Mouse (Mus musculus) limb, embryonic 10.5 days (tissue): ENCODE results near the gene Dach2. TPM values are rescaled to one million over a fixed set of nuclear protein-coding genes. Genes with fewer than 3 reads are reported as not detected.
"Not testable (repeated sequence)": the region's sequence is repeated elsewhere in the genome, so short reads cannot be mapped to it uniquely, and the experiment has no call there.

ENCODE experiments used
- DNase-seq: peaks from one replicate; pipeline ENCODE4 v3.0.0-alpha.2; 2017; ENCODE audit warnings: low spot score
- H3K27ac ChIP-seq: fragments of 300-500 bp; sonication (generic); 2 replicates; pipeline ENCODE4 v1.5.1; 2016; ENCODE audit warnings: mild to moderate bottlenecking
- H3K27me3 ChIP-seq: fragments of 300-500 bp; sonication (generic); 2 replicates; pipeline ENCODE4 v1.6.1; 2016; ENCODE audit warnings: low read depth, mild to moderate bottlenecking; ENCODE audit not compliant: poor library complexity, severe bottlenecking
- H3K36me3 ChIP-seq: fragments of 300-500 bp; sonication (generic); 2 replicates; pipeline ENCODE4 v1.6.1; 2016; ENCODE audit warnings: mild to moderate bottlenecking, moderate library complexity
- H3K4me1 ChIP-seq: fragments of 300-500 bp; sonication (generic); 2 replicates; pipeline ENCODE4 v1.6.1; 2016
- H3K4me3 ChIP-seq: fragments of 300-500 bp; sonication (generic); 2 replicates; pipeline ENCODE4 v1.5.1; 2016; ENCODE audit warnings: mild to moderate bottlenecking, moderate library complexity
- H3K9me3 ChIP-seq: fragments of 300-500 bp; sonication (generic); replicated peaks from 2 replicates; pipeline ENCODE4 v1.6.1; 2016; ENCODE audit warnings: mild to moderate bottlenecking
- WGBS: fragments of 180-500 bp; shearing (Covaris S2); methylation state at CpG from one replicate; pipeline ENCODE4 v1.1.7; 2016; 5-methylcytosine and 5-hydroxymethylcytosine counted together
- polyA plus RNA-seq: library from polyadenylated mRNA; unstranded; fragments of >200 nt; fragmentation: Nextera tagmentation; extraction: Ambion mirVana; gene quantifications from 2 replicates; pipeline ENCODE4 v1.2.1, GENCODE M21; 2016

The Dach2 gene
- 5.5 and 6.3 TPM in 2 replicates for polyA plus RNA-seq

- Histone ChIP-seq H3K36me3 (no peaks in the 10 kb centered on the region), H3K4me3 (peak within 1 kb of the TSS; percentile 58), H3K27me3 (no peaks in the 10 kb centered on the region), H3K4me1 (no peaks in the 10 kb centered on the region), H3K27ac (peak within 1 kb of the TSS; percentile 56; the same call in 1 of the 2 replicates), H3K9me3 (no peaks in the 10 kb centered on the region)
- 23% methylated on average over 21 of the region's 21 CpGs for WGBS
- peak; percentile 39 for DNase-seq
Measured at GRCm38 (mm10) chrX:113297404-113297803, at the start of gene Dach2. Gene Dach2 (plus strand): TSS chrX:113297510.

- not testable (repeated sequence) for H3K4me1 ChIP-seq, H3K36me3 ChIP-seq, H3K4me3 ChIP-seq, H3K27me3 ChIP-seq, DNase-seq, H3K27ac ChIP-seq, H3K9me3 ChIP-seq
- WGBS = 97% methylated on average over 2 of the region's 3 CpGs
Measured at GRCm38 (mm10) chrX:113252427-113252826, 44.9 kb upstream of the Dach2 start.

- Histone ChIP-seq H3K27me3 (no peaks in the 10 kb centered on the region), H3K4me3 (peak overlapping the region; percentile 58), H3K36me3 (no peaks in the 10 kb centered on the region), H3K9me3 (no peaks in the 10 kb centered on the region), H3K27ac (peak overlapping the region; percentile 50; the same call in 1 of the 2 replicates), H3K4me1 (no peaks in the 10 kb centered on the region)
- peak; percentile 81 for DNase-seq
- WGBS = 16% methylated on average over 18 of the region's 18 CpGs
Measured at GRCm38 (mm10) chrX:113298031-113298430, 721 bp downstream of the Dach2 start.

- WGBS = 16% methylated on average over 19 of the region's 19 CpGs
- no peaks in the 10 kb centered on the region for H3K4me1 ChIP-seq
- peak overlapping the region; percentile 58 for H3K4me3 ChIP-seq
- no peaks in the 10 kb centered on the region for H3K9me3 ChIP-seq
- H3K27ac ChIP-seq = peak overlapping the region; percentile 50; the same call in 1 of the 2 replicates
- H3K36me3 ChIP-seq = no peaks in the 10 kb centered on the region
- H3K27me3 ChIP-seq = no peaks in the 10 kb centered on the region
- no peak for DNase-seq
Measured at GRCm38 (mm10) chrX:113298468-113298867, 1.2 kb downstream of the Dach2 start.

- H3K9me3 ChIP-seq = no peaks in the 10 kb centered on the region
- H3K4me1 ChIP-seq = no peaks in the 10 kb centered on the region
- no peak overlapping the region for H3K27ac ChIP-seq
- 56% methylated on average over 4 of the region's 4 CpGs for WGBS
- no peak for DNase-seq
- H3K4me3 ChIP-seq = no peak overlapping the region
- H3K36me3 ChIP-seq = no peaks in the 10 kb centered on the region
- H3K27me3 ChIP-seq = no peaks in the 10 kb centered on the region
Measured at GRCm38 (mm10) chrX:113304323-113304722, 7.0 kb downstream of the Dach2 start.

- H3K4me3 ChIP-seq = no peak overlapping the region
- DNase-seq = no peak
- no peak overlapping the region for H3K27ac ChIP-seq
- H3K9me3 ChIP-seq = no peaks in the 10 kb centered on the region
- no peaks in the 10 kb centered on the region for H3K27me3 ChIP-seq
- 0 out of 2 replicates have a peak, but pooled peaks cover 4% of the 10 kb centered on the region for H3K4me1 ChIP-seq
- WGBS = 27% methylated on average over 3 of the region's 3 CpGs
- no peaks in the 10 kb centered on the region for H3K36me3 ChIP-seq
Measured at GRCm38 (mm10) chrX:113338143-113338542, 40.8 kb downstream of the Dach2 start.

GRCm38 (mm10) chrX:113394417-113394816 lies 97.1 kb downstream of the Dach2 start:
- WGBS = 40% methylated on average over 3 of the region's 3 CpGs
- no peaks in the 10 kb centered on the region for H3K4me1 ChIP-seq
- DNase-seq = no peak

GRCm38 (mm10) chrX:113408756-113409155 lies 111.4 kb downstream of the Dach2 start:
- H3K9me3 ChIP-seq = no peaks in the 10 kb centered on the region
- 94% methylated on average over 1 of the region's 1 CpGs for WGBS
- no peak for DNase-seq
- H3K27me3 ChIP-seq = no peaks in the 10 kb centered on the region
- H3K4me3 ChIP-seq = no peak overlapping the region
- no peaks in the 10 kb centered on the region for H3K36me3 ChIP-seq
- H3K27ac ChIP-seq = no peak overlapping the region
- no peaks in the 10 kb centered on the region for H3K4me1 ChIP-seq

More at GRCm38 (mm10) chrX:113394417-113394816, 97.1 kb downstream of the Dach2 start:
- Histone ChIP-seq H3K27me3 (no peaks in the 10 kb centered on the region), H3K4me3 (no peak overlapping the region), H3K9me3 (no peaks in the 10 kb centered on the region), H3K36me3 (no peaks in the 10 kb centered on the region), H3K27ac (no peak overlapping the region)

GRCm38 (mm10) chrX:113421517-113422187 lies 124.3 kb downstream of the Dach2 start:
- no peaks in the 10 kb centered on the region for H3K27me3 ChIP-seq
- DNase-seq = no peak
- no peaks in the 10 kb centered on the region for H3K36me3 ChIP-seq
- no peaks in the 10 kb centered on the region for H3K9me3 ChIP-seq
- no peaks in the 10 kb centered on the region for H3K4me1 ChIP-seq
- no peak overlapping the region for H3K27ac ChIP-seq
- 48% methylated on average over 3 of the region's 3 CpGs for WGBS
- no peak overlapping the region for H3K4me3 ChIP-seq

- 94% methylated on average over 1 of the region's 1 CpGs for WGBS
Measured at GRCm38 (mm10) chrX:113482131-113482530, 184.8 kb downstream of the Dach2 start.

GRCm38 (mm10) chrX:113545106-113545505 lies 247.8 kb downstream of the Dach2 start:
- Histone ChIP-seq H3K36me3 (no peaks in the 10 kb centered on the region), H3K27me3 (no peaks in the 10 kb centered on the region), H3K9me3 (no peaks in the 10 kb centered on the region), H3K27ac (no peak overlapping the region), H3K4me1 (no peaks in the 10 kb centered on the region), H3K4me3 (no peak overlapping the region)
- 89% methylated on average over 3 of the region's 3 CpGs for WGBS
- no peak for DNase-seq

More at GRCm38 (mm10) chrX:113482131-113482530, 184.8 kb downstream of the Dach2 start:
- Histone ChIP-seq H3K36me3 (no peaks in the 10 kb centered on the region), H3K4me1 (no peaks in the 10 kb centered on the region), H3K4me3 (no peak overlapping the region), H3K9me3 (no peaks in the 10 kb centered on the region), H3K27ac (no peak overlapping the region), H3K27me3 (no peaks in the 10 kb centered on the region)
- DNase-seq = no peak

- Histone ChIP-seq H3K4me1 (no peaks in the 10 kb centered on the region), H3K9me3 (no peaks in the 10 kb centered on the region), H3K27ac (no peak overlapping the region), H3K36me3 (no peaks in the 10 kb centered on the region), H3K27me3 (no peaks in the 10 kb centered on the region), H3K4me3 (no peak overlapping the region)
- DNase-seq = no peak
- 90% methylated on average over 2 of the region's 2 CpGs for WGBS
Measured at GRCm38 (mm10) chrX:113563897-113564296, 266.6 kb downstream of the Dach2 start.

GRCm38 (mm10) chrX:113666069-113666468 lies 368.8 kb downstream of the Dach2 start:
- Histone ChIP-seq H3K9me3 (no peaks in the 10 kb centered on the region), H3K4me3 (no peak overlapping the region), H3K27ac (no peak overlapping the region), H3K4me1 (no peaks in the 10 kb centered on the region), H3K27me3 (no peaks in the 10 kb centered on the region), H3K36me3 (no peaks in the 10 kb centered on the region)
- DNase-seq = no peak
